In the genomic region with DNA sequence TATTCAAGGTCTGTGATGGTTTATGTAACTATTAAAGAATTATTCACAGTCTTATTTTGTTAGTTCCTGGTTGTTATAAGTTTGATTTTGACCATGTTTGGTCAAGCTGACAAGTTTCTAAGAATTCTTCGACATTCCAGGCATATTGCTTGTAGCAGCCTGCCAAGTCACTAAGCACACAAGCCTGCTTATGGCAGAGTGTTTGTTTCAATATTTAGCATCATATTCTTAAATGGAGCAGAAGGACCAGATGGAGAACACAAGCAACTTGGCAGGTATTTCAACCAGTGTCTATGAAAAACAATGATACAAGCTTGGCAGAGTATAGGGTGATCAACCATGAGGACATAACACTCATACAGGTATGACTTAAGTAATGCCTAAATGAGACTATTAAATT, we compare ENCODE assay signal across 24 mouse cellular contexts. TPM values are rescaled to one million over a fixed set of nuclear protein-coding genes. Genes with fewer than 3 reads are reported as not detected.
A peak's percentile ranks its signal among the peaks of the same experiment; 100 is the strongest.
DNase-seq lines count a peak whose midpoint lies in the region; ATAC-seq and TF ChIP-seq lines count a peak whose summit lies in the region.
"Had no signal": no experiment of that assay in that cellular context is flagged by ENCODE, and none has a peak within 500 bp of the region (broad histone marks: within the 10 kb centered on the region; RNA-seq: fewer than 3 reads in every experiment).

No protein-coding gene starts in this region.

- WGBS in intestine, postnatal 0 days: 71% methylated on average over 1 of the region's 1 CpGs

- H3K4me3 ChIP-seq in embryonic fibroblast, embryonic 13.5 days (ENCODE audit: insufficient read depth, low read length): no peak overlapping the region
- H3K4me3 ChIP-seq in intestine, postnatal 0 days (ENCODE audit: low read depth, low read length): no peak overlapping the region
- H3K4me3 ChIP-seq: heart, embryonic 12.5 days; kidney, embryonic 15.5 days had no signal

- ATAC-seq in cerebellum, adult (ENCODE audit: insufficient number of reproducible peaks, low FRiP score, low TSS enrichment): peak; percentile 93
- no peak for ATAC-seq in intestine, postnatal 0 days
- no peak for ATAC-seq in erythroid progenitor cell, adult 5-6 weeks (replicated peaks; ENCODE audit: low FRiP score, poor library complexity, severe bottlenecking)

- no peaks in the 10 kb centered on the region for H3K9me3 ChIP-seq in intestine, postnatal 0 days (ENCODE audit: control insufficient read depth)
- H3K9me3 ChIP-seq: kidney, embryonic 15.5 days had no signal

- H3K4me2 ChIP-seq in intestine, postnatal 0 days (replicated peaks; ENCODE audit: low read depth): no peak overlapping the region
- H3K4me2 ChIP-seq: heart, embryonic 12.5 days; kidney, embryonic 15.5 days; midbrain, embryonic 11.5 days had no signal

- TF ChIP-seq POLR2A in embryonic fibroblast, embryonic 13.5 days (IDR thresholded peaks at IDR 0.05; ENCODE audit: low read depth, low read length): no peak

- H3K4me1 ChIP-seq in embryonic fibroblast, embryonic 13.5 days (ENCODE audit: control insufficient read depth, insufficient read depth, low read length): peaks cover 8% of the 10 kb centered on the region
- no peaks in the 10 kb centered on the region for H3K4me1 ChIP-seq in intestine, postnatal 0 days (replicated peaks; ENCODE audit: control insufficient read depth, insufficient read depth, low read length)
- H3K4me1 ChIP-seq: heart, embryonic 12.5 days; kidney, embryonic 15.5 days had no signal

- no peaks in the 10 kb centered on the region for H3K27me3 ChIP-seq in intestine, postnatal 0 days (replicated peaks; ENCODE audit: control insufficient read depth, insufficient read depth, low read length)
- H3K27me3 ChIP-seq: heart, embryonic 12.5 days; kidney, embryonic 15.5 days had no signal

- no peak overlapping the region for H3K9ac ChIP-seq in intestine, postnatal 0 days (ENCODE audit: low read depth, low read length)
- H3K9ac ChIP-seq: heart, embryonic 12.5 days; kidney, embryonic 15.5 days; liver, embryonic 14.5 days had no signal

- H3K36me3 ChIP-seq in intestine, postnatal 0 days (ENCODE audit: control insufficient read depth, insufficient read depth): no peaks in the 10 kb centered on the region
- H3K36me3 ChIP-seq: heart, embryonic 12.5 days; kidney, embryonic 15.5 days had no signal

- no peak for DNase-seq in cerebellum, postnatal 4 days (ENCODE audit: low spot score in 2 of 2)
- peak; percentile 1 for DNase-seq in layer of hippocampus, adult 9-10 months (ENCODE audit: low spot score)
- no peak for DNase-seq in layer of hippocampus, postnatal 36 days
- peak; percentile 17 to 24 for DNase-seq in cerebellum, adult 18-20 months
- DNase-seq: adrenal gland, postnatal 10 days; gastrocnemius, postnatal 25 days; heart, postnatal 4 days; lung, postnatal 14 days; right cerebral cortex, adult 18-20 months; thymus, postnatal 25 days had no signal

- TF ChIP-seq CTCF in embryonic fibroblast, embryonic 13.5 days (IDR thresholded peaks at IDR 0.05; ENCODE audit: borderline replicate concordance, insufficient read depth, low read length): no peak
- TF ChIP-seq CTCF in intestine, postnatal 0 days (IDR thresholded peaks at IDR 0.05; ENCODE audit: low read depth): no peak

- H3K27ac ChIP-seq in embryonic fibroblast, embryonic 13.5 days (ENCODE audit: insufficient read depth, low read length): peak overlapping the region; percentile 78
- no peak overlapping the region for H3K27ac ChIP-seq in intestine, postnatal 0 days (ENCODE audit: low read depth, low read length)
- H3K27ac ChIP-seq: kidney, embryonic 15.5 days; liver, embryonic 14.5 days; stomach, postnatal 0 days had no signal

RNA-seq across cellular contexts. Expression of a gene that starts 55.8 kb away (rescaled TPM):
- not detected for total RNA-seq in layer of hippocampus, postnatal 36 days (2021)
- polyA plus RNA-seq in embryonic fibroblast, embryonic 13.5 days (2011; ENCODE audit: insufficient read length, low read depth, missing spikeins): not detected in 2 replicates
- polyA plus RNA-seq in intestine, postnatal 0 days (2015; fragmentation: Nextera tagmentation; extraction: Ambion mirVana): not detected in 2 replicates
- total RNA-seq in erythroid progenitor cell, adult 5-6 weeks (2015; ENCODE audit: low replicate concordance): not detected in 2 replicates
- not detected in 2 replicates for total RNA-seq in erythroid progenitor cell, adult 5-6 weeks (2017; ENCODE audit: low replicate concordance)
- total RNA-seq: adrenal gland, postnatal 10 days; gastrocnemius, postnatal 25 days; heart, postnatal 4 days; layer of hippocampus, postnatal 14 days had no signal
- polyA plus RNA-seq: embryonic facial prominence, embryonic 11.5 days; frontal cortex, adult 2 months; heart, embryonic 12.5 days; kidney, embryonic 15.5 days; limb, embryonic 11.5 days; liver, embryonic 14.5 days; midbrain, embryonic 11.5 days; spleen, adult 2 months; stomach, postnatal 0 days had no signal

Comparison
In these comparisons a context has a peak if more than half of its experiments do, and no peak if none do; other contexts are left out.
1. DNase-seq: peak in layer of hippocampus, adult 9-10 months (single experiment) and cerebellum, adult 18-20 months (2 of 2); none in cerebellum, postnatal 4 days (0 of 2) and layer of hippocampus, postnatal 36 days (0 of 2).